Mouse (Mus musculus) liver, adult 2 months (tissue): ENCODE measurements around the gene Tmem114.

Experiments used
- CTCF ChIP-seq: fragments of 200-500 bp; IDR thresholded peaks from 2 replicates; pipeline ENCODE4 v1.5.1; 2011; ENCODE audit warnings: low read depth, low read length, control low read depth
- POLR2A ChIP-seq: fragments of 200-500 bp; IDR thresholded peaks from 2 replicates; pipeline ENCODE4 v1.6.1; 2011; ENCODE audit warnings: low read length, control low read depth; ENCODE audit not compliant: insufficient read depth; ENCODE audit errors: extremely low read depth

DNA sequence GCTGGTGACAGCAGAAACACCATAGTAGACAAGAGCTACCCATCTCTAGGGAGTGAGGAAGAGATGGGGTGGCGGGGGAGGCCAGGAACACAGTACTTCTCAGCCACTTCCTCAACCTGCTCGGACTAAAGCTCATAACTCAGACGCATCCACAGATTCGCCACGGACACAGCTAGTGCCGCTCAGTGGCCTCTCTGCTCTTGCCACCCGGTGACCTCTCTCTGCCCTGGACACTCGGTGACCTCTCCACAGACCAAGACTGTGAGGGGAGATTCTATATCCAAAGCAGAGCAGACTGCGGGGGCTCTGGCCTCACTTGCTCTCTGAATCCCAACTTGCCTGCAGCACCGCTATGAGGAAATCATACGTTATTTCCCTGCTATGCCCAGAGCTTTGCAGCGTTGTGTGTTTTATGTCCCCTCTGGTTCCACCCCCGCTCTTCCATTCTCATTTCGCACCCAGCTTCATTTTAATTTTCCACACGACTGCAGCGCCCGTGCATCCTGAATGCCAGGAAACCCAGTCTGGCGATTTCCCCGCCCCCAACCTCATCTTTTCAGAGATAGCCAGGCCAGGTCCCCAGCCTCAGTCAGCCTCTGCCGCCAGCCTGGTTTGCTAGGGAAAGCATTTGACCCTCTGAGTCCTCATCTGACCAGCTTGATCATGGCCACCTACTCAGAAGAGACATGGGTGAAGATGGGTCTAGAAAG, 7.8 kb downstream of the Tmem114 start:
- TF ChIP-seq POLR2A (no peak), CTCF (no peak)
